Mouse (Mus musculus) liver, adult 2 months (tissue): ENCODE results near the gene Pex7.

Experiments
- CTCF ChIP-seq: fragments of 200-500 bp; IDR thresholded peaks from 2 replicates; pipeline ENCODE4 v1.5.1; 2011; ENCODE audit warnings: low read depth, low read length, control low read depth
- POLR2A ChIP-seq: fragments of 200-500 bp; IDR thresholded peaks from 2 replicates; pipeline ENCODE4 v1.6.1; 2011; ENCODE audit warnings: low read length, control low read depth; ENCODE audit not compliant: insufficient read depth; ENCODE audit errors: extremely low read depth

DNA sequence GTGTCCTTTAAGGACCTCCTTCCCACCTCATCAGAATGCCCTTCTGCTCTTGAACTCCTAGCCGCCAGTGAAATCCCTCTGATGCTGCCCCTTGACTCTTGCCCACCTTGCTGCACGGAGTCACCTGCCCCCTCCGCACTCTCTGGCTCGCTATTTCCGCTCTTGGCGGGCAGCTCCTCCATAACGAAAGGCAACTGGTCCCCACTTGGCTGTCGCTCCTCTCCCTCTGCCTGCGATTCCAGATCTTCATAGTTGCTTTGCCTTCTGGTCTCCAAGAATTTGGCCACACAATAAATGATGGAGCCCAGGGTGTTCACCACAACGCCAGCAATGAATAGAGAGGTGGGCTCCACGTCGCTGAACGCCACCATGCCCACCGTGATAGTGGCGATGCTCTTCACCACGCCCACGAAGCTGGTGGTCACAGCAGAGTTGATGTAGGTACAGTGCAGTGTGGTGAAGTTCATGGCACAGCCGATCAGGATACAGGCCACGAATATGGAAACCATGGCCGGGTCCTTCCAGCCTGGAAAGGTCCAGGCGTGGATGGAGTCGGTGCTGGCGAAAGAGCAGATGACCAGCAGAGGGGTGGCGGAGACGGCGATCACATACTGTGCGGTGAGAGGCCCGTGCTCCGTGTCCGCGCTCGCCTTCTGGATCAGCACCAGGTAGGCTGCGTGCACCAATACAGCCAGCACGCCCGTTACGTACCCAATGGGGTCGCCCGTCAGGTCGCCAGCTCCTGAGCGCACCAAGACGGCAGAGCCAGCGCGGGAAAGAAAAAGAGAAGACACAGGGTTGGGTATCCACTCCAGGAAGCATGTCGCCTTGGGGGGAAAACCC is 58.3 kb downstream of the Pex7 start:
- no peak for TF ChIP-seq POLR2A
- no peak for TF ChIP-seq CTCF
